Mouse (Mus musculus) midbrain, embryonic 16.5 days (tissue): ENCODE results near the gene Mrps27. TPM values are rescaled to one million over a fixed set of nuclear protein-coding genes. Genes with fewer than 3 reads are reported as not detected.

Source experiments
- ATAC-seq: fragments of 200-750 bp; cut with Nextera tagmentation; 2 replicates; pipeline ENCODE4 v1.8.0; 2017; ENCODE audit warnings: moderate TSS enrichment
- H3K27ac ChIP-seq: fragments of 300-500 bp; sonication (generic); 2 replicates; pipeline ENCODE4 v1.5.1; 2014; ENCODE audit warnings: mild to moderate bottlenecking, low read length, mixed read lengths
- H3K27me3 ChIP-seq: fragments of 300-500 bp; sonication (generic); 2 replicates; pipeline ENCODE4 v1.6.1; 2014; ENCODE audit warnings: low read depth, low read length, mixed read lengths; ENCODE audit not compliant: control insufficient read depth, insufficient read depth
- H3K36me3 ChIP-seq: fragments of 300-500 bp; sonication (generic); 2 replicates; pipeline ENCODE4 v1.6.1; 2014; ENCODE audit warnings: mild to moderate bottlenecking, low read length, moderate library complexity, mixed read lengths; ENCODE audit not compliant: control insufficient read depth, insufficient read depth
- H3K4me1 ChIP-seq: fragments of 300-500 bp; sonication (generic); 2 replicates; pipeline ENCODE4 v1.6.1; 2014; ENCODE audit warnings: mild to moderate bottlenecking, low read length, mixed read lengths; ENCODE audit not compliant: control insufficient read depth, insufficient read depth
- H3K4me2 ChIP-seq: fragments of 300-500 bp; sonication (generic); 2 replicates; pipeline ENCODE4 v1.6.1; 2014; ENCODE audit warnings: mild to moderate bottlenecking, low read length, mixed read lengths
- H3K4me3 ChIP-seq: fragments of 300-500 bp; sonication (generic); 2 replicates; pipeline ENCODE4 v1.5.1; 2014; ENCODE audit warnings: low read depth, mild to moderate bottlenecking, low read length, moderate library complexity, mixed read lengths
- H3K9ac ChIP-seq: fragments of 300-500 bp; sonication (generic); 2 replicates; pipeline ENCODE4 v1.6.1; 2014; ENCODE audit warnings: low read depth, low read length, mixed read lengths
- H3K9me3 ChIP-seq: fragments of 300-500 bp; sonication (generic); replicated peaks from 2 replicates; pipeline ENCODE4 v1.6.1; 2014; ENCODE audit warnings: mild to moderate bottlenecking, low read length, mixed read lengths; ENCODE audit not compliant: control insufficient read depth, poor library complexity, severe bottlenecking
- WGBS: fragments of 180-500 bp; shearing (Covaris S2); extraction: QIAGEN DNeasy Blood & Tissue Kit; methylation state at CpG from one replicate; pipeline ENCODE4 v1.1.7; 2014; 5-methylcytosine and 5-hydroxymethylcytosine counted together
- polyA plus RNA-seq: library from polyadenylated mRNA; unstranded; fragments of >200 nt; fragmentation: Nextera tagmentation; extraction: Ambion mirVana; gene quantifications from 2 replicates; pipeline ENCODE4 v1.2.1, GENCODE M21; 2015

Mrps27 gene
- polyA plus RNA-seq, 1 experiment from 2014 or later, result 44.4 TPM

GRCm38 (mm10) chr13:99356428-99357265 is 12.1 kb downstream of the Mrps27 start:
- no peak overlapping the region for H3K9ac ChIP-seq
- ATAC-seq, result no peak
- no peak overlapping the region for H3K4me2 ChIP-seq
- H3K4me3 ChIP-seq, result no peak overlapping the region
- peaks cover 2% of the 10 kb centered on the region; the same call in 1 of the 2 replicates for H3K4me1 ChIP-seq
- 35% methylated on average over 9 of the region's 9 CpGs for WGBS
- H3K36me3 ChIP-seq, result no peaks in the 10 kb centered on the region
- H3K27me3 ChIP-seq, result no peaks in the 10 kb centered on the region
- H3K9me3 ChIP-seq, result no peaks in the 10 kb centered on the region
- H3K27ac ChIP-seq, result no peak overlapping the region

DNA sequence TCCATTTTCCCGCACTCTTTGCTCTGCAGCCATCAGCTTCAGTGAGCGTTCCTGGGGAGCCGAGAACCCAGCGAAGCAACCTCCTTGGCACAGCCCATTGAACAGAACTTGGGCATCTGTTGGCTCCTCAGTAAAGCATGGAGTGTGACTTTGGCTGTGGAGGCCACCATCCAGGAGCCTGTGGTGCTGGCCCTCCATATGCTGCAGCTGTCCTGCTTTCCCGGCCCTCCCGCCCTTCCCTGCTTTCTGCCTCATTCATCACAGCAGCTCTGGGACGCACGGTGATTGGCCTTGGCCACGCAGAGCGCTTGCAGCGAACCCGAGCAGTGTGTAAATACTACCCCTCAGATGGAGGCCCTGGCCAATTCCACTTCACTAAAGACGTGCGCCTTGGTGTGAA is 14.3 kb downstream of the Mrps27 start:
- ATAC-seq, result 0 out of 2 replicates have a peak, but pooled peaks have one; percentile 36
- no peak overlapping the region for H3K9ac ChIP-seq
- no peak overlapping the region for H3K27ac ChIP-seq
- H3K4me3 ChIP-seq, result no peak overlapping the region
- no peaks in the 10 kb centered on the region for H3K9me3 ChIP-seq
- 80% methylated on average over 14 of the region's 14 CpGs for WGBS
- H3K4me2 ChIP-seq, result no peak overlapping the region
- H3K4me1 ChIP-seq, result peaks cover under 1% of the 10 kb centered on the region; the same call in 1 of the 2 replicates
- H3K36me3 ChIP-seq, result no peaks in the 10 kb centered on the region; the same call in 1 of the 2 replicates
- H3K27me3 ChIP-seq, result no peaks in the 10 kb centered on the region

GRCm38 (mm10) chr13:99363866-99364265 is 19.3 kb downstream of the Mrps27 start:
- 41% methylated on average over 4 of the region's 4 CpGs for WGBS
- H3K9me3 ChIP-seq, result no peaks in the 10 kb centered on the region

GRCm38 (mm10) chr13:99366422-99367175 is 22.0 kb downstream of the Mrps27 start:
- H3K9ac ChIP-seq, result 0 out of 2 replicates have a peak overlapping the region, but pooled peaks have one; percentile 3
- no peak overlapping the region for H3K4me2 ChIP-seq
- H3K9me3 ChIP-seq, result no peaks in the 10 kb centered on the region
- 90% methylated on average over 5 of the region's 5 CpGs for WGBS
- no peaks in the 10 kb centered on the region; the same call in 1 of the 2 replicates for H3K36me3 ChIP-seq
- no peak overlapping the region for H3K27ac ChIP-seq
- no peaks in the 10 kb centered on the region for H3K27me3 ChIP-seq
- no peak for ATAC-seq
- no peak overlapping the region for H3K4me3 ChIP-seq
- no peaks in the 10 kb centered on the region; the same call in 1 of the 2 replicates for H3K4me1 ChIP-seq

More at GRCm38 (mm10) chr13:99363866-99364265, 19.3 kb downstream of the Mrps27 start:
- Histone ChIP-seq H3K9ac (no peak overlapping the region), H3K4me1 (no peaks in the 10 kb centered on the region; the same call in 1 of the 2 replicates), H3K36me3 (no peaks in the 10 kb centered on the region; the same call in 1 of the 2 replicates), H3K27me3 (no peaks in the 10 kb centered on the region), H3K27ac (no peak overlapping the region), H3K4me2 (no peak overlapping the region), H3K4me3 (no peak overlapping the region)
- ATAC-seq, result no peak

GRCm38 (mm10) chr13:99367554-99368174 is 23.1 kb downstream of the Mrps27 start:
- Histone ChIP-seq H3K4me1 (no peaks in the 10 kb centered on the region; the same call in 1 of the 2 replicates), H3K9me3 (no peaks in the 10 kb centered on the region), H3K4me2 (no peak overlapping the region), H3K27me3 (no peaks in the 10 kb centered on the region), H3K9ac (no peak overlapping the region), H3K4me3 (no peak overlapping the region), H3K27ac (no peak overlapping the region), H3K36me3 (no peaks in the 10 kb centered on the region)
- WGBS, result 88% methylated on average over 12 of the region's 12 CpGs
- no peak for ATAC-seq

- 67% methylated on average over 12 of the region's 12 CpGs for WGBS
- no peaks in the 10 kb centered on the region for H3K36me3 ChIP-seq
- no peaks in the 10 kb centered on the region; the same call in 1 of the 2 replicates for H3K4me1 ChIP-seq
- no peak overlapping the region for H3K27ac ChIP-seq
- no peak overlapping the region for H3K4me3 ChIP-seq
- ATAC-seq, result no peak
- H3K9me3 ChIP-seq, result no peaks in the 10 kb centered on the region
- H3K9ac ChIP-seq, result no peak overlapping the region
- H3K4me2 ChIP-seq, result no peak overlapping the region
- H3K27me3 ChIP-seq, result no peaks in the 10 kb centered on the region
Measured at GRCm38 (mm10) chr13:99369103-99369502, 24.5 kb downstream of the Mrps27 start.

- Histone ChIP-seq H3K36me3 (no peaks in the 10 kb centered on the region), H3K27me3 (no peaks in the 10 kb centered on the region), H3K27ac (no peak overlapping the region), H3K4me3 (no peak overlapping the region), H3K9ac (no peak overlapping the region), H3K4me2 (no peak overlapping the region), H3K9me3 (no peaks in the 10 kb centered on the region), H3K4me1 (no peaks in the 10 kb centered on the region; the same call in 1 of the 2 replicates)
- no peak for ATAC-seq
- WGBS, result 95% methylated on average over 5 of the region's 5 CpGs
Measured at GRCm38 (mm10) chr13:99371285-99371684, 26.7 kb downstream of the Mrps27 start.

DNA sequence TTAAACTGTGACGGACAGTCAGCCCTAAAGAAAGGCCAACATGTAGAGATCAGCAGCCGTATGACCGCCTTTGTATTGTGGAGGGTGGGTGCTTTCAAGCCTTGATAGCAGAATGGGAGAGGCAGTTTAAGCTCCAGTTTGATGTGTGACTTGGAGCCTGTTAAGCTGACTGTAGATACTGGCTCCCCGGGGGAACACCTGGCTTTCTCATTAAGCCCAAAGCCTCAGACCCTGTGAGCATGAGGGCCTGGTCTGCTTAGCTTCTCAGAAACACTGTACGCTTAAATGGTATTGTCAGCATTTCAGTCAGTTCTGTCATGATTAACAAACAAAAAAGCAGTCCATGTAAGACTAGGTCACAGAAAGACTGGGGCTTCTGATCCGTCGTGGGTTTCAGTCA is 29.1 kb downstream of the Mrps27 start:
- 71% methylated on average over 7 of the region's 7 CpGs for WGBS
- no peak overlapping the region for H3K4me2 ChIP-seq

More for the DNA sequence above, 29.1 kb downstream of the Mrps27 start:
- Histone ChIP-seq H3K36me3 (no peaks in the 10 kb centered on the region), H3K4me3 (no peak overlapping the region), H3K4me1 (no peaks in the 10 kb centered on the region), H3K9ac (no peak overlapping the region), H3K9me3 (no peaks in the 10 kb centered on the region), H3K27ac (no peak overlapping the region), H3K27me3 (no peaks in the 10 kb centered on the region)
- ATAC-seq, result no peak
